Mouse (Mus musculus) ES-E14 (cell line): ENCODE data around the gene 1700069L16Rik.

Source experiments
- CHD2 ChIP-seq: IDR thresholded peaks from 2 replicates; pipeline ENCODE4 v1.6.1; 2014; ENCODE audit warnings: mild to moderate bottlenecking, low read depth, low read length, inconsistent platforms
- HCFC1 ChIP-seq: IDR thresholded peaks from 2 replicates; pipeline ENCODE4 v1.6.1; 2012; ENCODE audit warnings: low read length, inconsistent platforms, borderline replicate concordance; ENCODE audit not compliant: insufficient read depth
- MAFK ChIP-seq: IDR thresholded peaks from 2 replicates; pipeline ENCODE4 v1.6.1; 2014; ENCODE audit warnings: mild to moderate bottlenecking, low read depth, low read length, inconsistent platforms; ENCODE audit not compliant: insufficient read depth
- ZC3H11A ChIP-seq: IDR thresholded peaks from 2 replicates; pipeline ENCODE4 v1.6.1; 2012; ENCODE audit warnings: low read depth, mild to moderate bottlenecking, inconsistent platforms, low read length, borderline replicate concordance
- ZNF384 ChIP-seq: IDR thresholded peaks from 2 replicates; pipeline ENCODE4 v1.6.1; 2012; ENCODE audit warnings: low read depth, low read length, inconsistent platforms

DNA sequence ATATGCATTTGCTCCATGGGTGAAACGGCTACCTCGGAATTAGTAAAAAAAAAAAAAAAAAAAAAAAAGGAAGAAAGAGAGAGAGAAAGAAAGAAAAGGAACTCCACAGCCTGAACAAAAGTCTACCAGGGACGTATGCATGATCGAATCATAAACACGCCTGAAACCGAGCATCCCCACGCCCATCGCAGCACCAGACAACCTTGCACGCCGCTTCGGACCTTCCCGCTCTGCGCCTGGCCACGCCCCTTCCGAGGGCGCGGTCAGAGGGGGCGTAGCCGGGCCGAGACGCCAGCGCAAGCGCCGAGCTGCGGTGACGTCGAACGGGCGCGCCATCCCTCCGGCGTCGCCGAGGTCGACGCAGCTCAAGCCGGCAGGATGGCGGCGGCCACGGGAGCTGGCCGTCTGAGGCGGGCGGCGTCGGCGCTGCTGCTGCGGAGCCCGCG is 47.9 kb upstream of the 1700069L16Rik start, which contains the start of the genes Sart3 and Iscu:
- TF ChIP-seq ZNF384 (peak; percentile 85), CHD2 (no peak), ZC3H11A (no peak), MAFK (no peak), HCFC1 (peak; percentile 81)
